Mouse (Mus musculus) stomach, postnatal 0 days (tissue): ENCODE data around the gene Otos. TPM values are rescaled to one million over a fixed set of nuclear protein-coding genes. Genes with fewer than 3 reads are reported as not detected.

Experiments used
- ATAC-seq: fragments of 200-750 bp; cut with Nextera tagmentation; 2 replicates; pipeline ENCODE4 v1.8.0; 2017; ENCODE audit not compliant: low FRiP score, low TSS enrichment
- DNase-seq: peaks from one replicate; pipeline ENCODE4 v3.0.0-alpha.2; 2016; ENCODE audit warnings: low spot score
- H3K27ac ChIP-seq: fragments of 300-500 bp; sonication (generic); replicated peaks from 2 replicates; pipeline ENCODE4 v1.5.1; 2014; ENCODE audit warnings: mild to moderate bottlenecking, control low read depth
- H3K27me3 ChIP-seq: fragments of 300-500 bp; sonication (generic); 2 replicates; pipeline ENCODE4 v1.6.1; 2014; ENCODE audit warnings: low read length; ENCODE audit not compliant: control insufficient read depth, insufficient read depth
- H3K36me3 ChIP-seq: fragments of 300-500 bp; sonication (generic); 2 replicates; pipeline ENCODE4 v1.6.1; 2014; ENCODE audit warnings: low read length, mixed read lengths; ENCODE audit not compliant: control insufficient read depth, insufficient read depth
- H3K4me1 ChIP-seq: fragments of 300-500 bp; sonication (generic); replicated peaks from 2 replicates; pipeline ENCODE4 v1.6.1; 2014; ENCODE audit warnings: antibody characterized with exemption; ENCODE audit not compliant: control insufficient read depth, insufficient read depth
- H3K4me2 ChIP-seq: fragments of 300-500 bp; sonication (generic); replicated peaks from 2 replicates; pipeline ENCODE4 v1.6.1; 2014; ENCODE audit warnings: low read depth, mild to moderate bottlenecking, control low read depth, moderate library complexity
- H3K4me3 ChIP-seq: fragments of 300-500 bp; sonication (generic); 2 replicates; pipeline ENCODE4 v1.5.1; 2014; ENCODE audit warnings: low read depth, low read length, control low read depth
- H3K9ac ChIP-seq: fragments of 300-500 bp; sonication (generic); 2 replicates; pipeline ENCODE4 v1.6.1; 2014; ENCODE audit warnings: mild to moderate bottlenecking, low read length, control low read depth, mixed read lengths
- H3K9me3 ChIP-seq: fragments of 300-500 bp; sonication (generic); 2 replicates; pipeline ENCODE4 v1.6.1; 2016; ENCODE audit warnings: low read length; ENCODE audit not compliant: control insufficient read depth
- CTCF ChIP-seq: IDR thresholded peaks from 2 replicates; pipeline ENCODE4 v1.5.1; 2016; ENCODE audit warnings: antibody characterized with exemption, low read depth, mild to moderate bottlenecking, moderate library complexity
- EP300 ChIP-seq: optimal IDR thresholded peaks from 2 replicates; pipeline ENCODE3; 2016; ENCODE audit warnings: antibody characterized with exemption
- WGBS: fragments of 180-500 bp; shearing (Covaris S2); extraction: QIAGEN DNeasy Blood & Tissue Kit; methylation state at CpG from one replicate; pipeline ENCODE4 v1.1.7; 2014; 5-methylcytosine and 5-hydroxymethylcytosine counted together
- polyA plus RNA-seq: library from polyadenylated mRNA; unstranded; fragments of >200 nt; fragmentation: Nextera tagmentation; extraction: Ambion mirVana; gene quantifications from 2 replicates; pipeline ENCODE4 v1.2.1, GENCODE M21; 2015

Otos gene
- polyA plus RNA-seq, 1 experiment from 2014 or later, result 0.18 TPM

DNA sequence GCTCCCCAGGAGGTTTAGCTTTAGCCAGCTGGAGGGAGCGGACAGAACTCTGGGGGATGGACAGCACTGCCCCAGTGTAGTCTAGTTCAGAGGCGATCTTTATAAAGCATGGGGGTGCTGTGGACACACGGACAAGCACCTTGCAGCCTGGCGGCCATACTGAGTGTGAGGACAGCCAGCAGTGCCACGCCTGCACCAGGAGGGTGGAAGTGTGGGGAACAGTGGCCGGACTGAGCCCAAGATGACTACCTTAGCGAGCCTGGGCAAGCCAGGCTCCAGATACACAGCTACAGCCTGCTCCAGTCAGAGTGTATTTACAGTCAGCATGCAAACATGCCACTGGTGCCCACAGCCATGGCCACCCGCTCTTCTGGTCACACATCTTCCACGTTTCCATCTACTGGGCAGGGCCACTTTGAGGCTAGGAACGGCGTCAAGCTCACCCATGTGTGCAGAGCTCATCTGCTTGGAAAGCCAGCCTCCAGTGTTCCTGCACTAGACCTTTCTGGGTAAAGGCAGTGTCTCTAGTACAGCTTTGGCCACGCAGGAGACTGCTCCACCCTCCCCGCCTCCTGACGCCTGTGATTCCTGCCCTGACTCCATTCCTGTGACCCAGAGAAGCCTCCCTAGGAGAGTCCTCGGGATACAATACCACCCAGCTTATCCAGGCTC lies 11.0 kb downstream of the Otos start:
- H3K9me3 ChIP-seq, result no peaks in the 10 kb centered on the region
- peaks cover 11% of the 10 kb centered on the region for H3K36me3 ChIP-seq
- TF ChIP-seq CTCF (no peak), EP300 (no peak)
- H3K27ac ChIP-seq, result no peak overlapping the region
- H3K4me1 ChIP-seq, result peaks cover 3% of the 10 kb centered on the region; the same call in 1 of the 2 replicates
- DNase-seq (no peak), ATAC-seq (no peak)
- H3K9ac ChIP-seq, result no peak overlapping the region
- no peak overlapping the region for H3K4me2 ChIP-seq
- WGBS, result 89% methylated on average over 15 of the region's 15 CpGs
- H3K27me3 ChIP-seq, result no peaks in the 10 kb centered on the region
- H3K4me3 ChIP-seq, result no peak overlapping the region

DNA sequence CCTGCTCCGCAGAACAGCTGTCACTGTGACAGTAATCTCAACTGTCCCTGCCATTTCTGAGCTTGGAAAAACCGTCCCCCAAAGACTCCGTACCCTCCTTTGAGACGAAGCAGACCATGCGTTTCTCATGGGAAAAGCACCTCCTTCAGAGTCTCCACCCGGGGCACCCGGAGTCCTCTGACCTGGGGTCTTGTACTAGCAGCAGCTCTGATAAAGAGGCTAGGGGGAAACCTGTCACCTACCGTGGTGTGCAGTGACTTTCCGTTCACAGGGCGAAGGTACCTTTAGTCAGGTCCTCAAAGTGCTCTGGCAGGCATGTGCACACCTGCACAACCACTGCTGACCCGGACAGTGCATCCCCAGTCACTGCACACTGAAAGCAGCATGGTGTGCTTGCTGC lies 12.0 kb downstream of the Otos start:
- H3K36me3 ChIP-seq, result peaks cover 11% of the 10 kb centered on the region
- DNase-seq (no peak), ATAC-seq (no peak)
- H3K9ac ChIP-seq, result no peak overlapping the region
- WGBS, result 91% methylated on average over 11 of the region's 11 CpGs
- no peak overlapping the region for H3K4me2 ChIP-seq
- no peak for TF ChIP-seq EP300
- TF ChIP-seq CTCF, result no peak
- no peak overlapping the region for H3K4me3 ChIP-seq
- H3K9me3 ChIP-seq, result no peaks in the 10 kb centered on the region
- H3K27ac ChIP-seq, result no peak overlapping the region
- H3K27me3 ChIP-seq, result no peaks in the 10 kb centered on the region
- peaks cover 3% of the 10 kb centered on the region; the same call in 1 of the 2 replicates for H3K4me1 ChIP-seq

DNA sequence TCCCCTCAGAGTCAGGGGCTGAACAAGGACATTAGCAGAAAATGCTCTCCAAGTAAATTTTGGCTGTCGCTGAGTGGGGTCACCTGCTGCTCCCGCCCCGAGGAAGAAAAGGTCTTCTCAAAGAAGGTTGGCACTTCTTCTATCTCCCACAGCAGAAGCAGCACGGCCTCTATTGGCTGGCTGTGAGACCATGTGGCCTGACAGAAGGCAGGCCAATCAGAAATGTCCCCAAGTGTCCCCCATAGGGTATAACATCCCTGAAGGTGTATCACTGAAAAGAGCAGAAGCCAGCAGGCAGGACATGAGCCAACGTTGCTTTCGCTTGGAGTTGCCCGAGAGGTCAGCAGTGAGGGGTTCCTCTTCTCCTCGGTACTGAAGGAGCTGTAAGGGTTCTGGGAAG lies 12.6 kb downstream of the Otos start:
- ATAC-seq (no peak), DNase-seq (no peak)
- Histone ChIP-seq H3K27ac (no peak overlapping the region), H3K4me1 (peaks cover 3% of the 10 kb centered on the region; the same call in 1 of the 2 replicates), H3K4me2 (no peak overlapping the region), H3K9ac (no peak overlapping the region), H3K36me3 (peaks cover 11% of the 10 kb centered on the region), H3K4me3 (no peak overlapping the region), H3K27me3 (no peaks in the 10 kb centered on the region), H3K9me3 (no peaks in the 10 kb centered on the region)
- 81% methylated on average over 8 of the region's 8 CpGs for WGBS
- no peak for TF ChIP-seq EP300
- TF ChIP-seq CTCF, result no peak

DNA sequence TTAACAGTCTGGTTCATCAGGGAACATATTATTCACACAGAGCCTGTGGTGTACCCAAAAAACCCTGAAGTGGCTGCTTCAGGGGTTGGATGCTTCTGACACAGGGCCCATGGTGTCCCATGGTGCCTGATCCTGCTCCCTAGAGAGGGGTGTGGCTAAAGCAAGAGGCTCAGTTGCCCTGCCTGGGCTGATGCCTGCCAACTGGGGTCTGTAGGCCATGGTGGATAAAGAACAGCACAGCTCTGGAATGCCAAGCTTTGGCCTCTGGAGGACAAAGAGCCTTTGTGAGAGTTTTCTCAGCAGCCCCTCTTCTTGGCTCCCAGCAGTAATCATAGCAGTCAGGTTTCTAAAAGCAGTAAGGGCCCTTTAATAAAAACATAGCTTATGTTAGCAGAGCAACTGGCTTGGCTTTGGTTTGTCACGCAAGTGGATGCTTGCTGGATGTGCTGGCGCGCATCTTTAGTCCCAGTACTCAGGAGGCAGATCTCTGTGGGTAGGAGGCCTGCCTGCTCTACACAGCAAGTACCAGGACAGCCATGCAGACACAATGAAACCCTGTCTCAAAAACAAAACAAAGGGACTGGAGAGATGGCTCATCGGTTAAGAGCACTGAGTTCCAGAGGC lies 13.6 kb downstream of the Otos start:
- 70% methylated on average over 4 of the region's 4 CpGs for WGBS
- no peak for ATAC-seq

DNA sequence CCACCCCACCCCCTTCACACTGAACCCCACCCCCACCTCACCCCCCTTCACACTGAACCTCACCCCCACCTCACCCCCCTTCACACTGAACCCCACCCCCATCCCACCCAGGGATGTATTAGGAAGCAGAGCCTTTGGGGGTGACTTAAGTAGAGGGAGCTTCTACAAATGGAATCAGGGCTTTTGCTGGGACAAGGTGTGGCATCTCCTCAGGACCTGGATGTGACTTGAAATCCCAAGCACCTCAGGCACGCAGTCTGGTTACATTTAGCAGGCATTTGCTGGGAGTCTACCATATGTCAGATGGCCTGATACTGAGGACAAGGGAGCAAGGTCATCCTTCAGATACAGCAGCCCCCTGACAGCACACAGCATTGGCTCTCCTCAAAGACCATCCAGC lies 14.1 kb downstream of the Otos start:
- 67% methylated on average over 1 of the region's 1 CpGs for WGBS
- H3K27me3 ChIP-seq, result no peaks in the 10 kb centered on the region

More for the DNA sequence above, 13.6 kb downstream of the Otos start:
- no peak overlapping the region for H3K4me2 ChIP-seq
- H3K9ac ChIP-seq, result no peak overlapping the region
- H3K4me1 ChIP-seq, result no peaks in the 10 kb centered on the region
- no peak for DNase-seq
- H3K36me3 ChIP-seq, result peaks cover 11% of the 10 kb centered on the region
- no peak for TF ChIP-seq EP300
- TF ChIP-seq CTCF, result no peak
- H3K4me3 ChIP-seq, result no peak overlapping the region
- H3K9me3 ChIP-seq, result no peaks in the 10 kb centered on the region
- H3K27me3 ChIP-seq, result no peaks in the 10 kb centered on the region
- H3K27ac ChIP-seq, result no peak overlapping the region

DNA sequence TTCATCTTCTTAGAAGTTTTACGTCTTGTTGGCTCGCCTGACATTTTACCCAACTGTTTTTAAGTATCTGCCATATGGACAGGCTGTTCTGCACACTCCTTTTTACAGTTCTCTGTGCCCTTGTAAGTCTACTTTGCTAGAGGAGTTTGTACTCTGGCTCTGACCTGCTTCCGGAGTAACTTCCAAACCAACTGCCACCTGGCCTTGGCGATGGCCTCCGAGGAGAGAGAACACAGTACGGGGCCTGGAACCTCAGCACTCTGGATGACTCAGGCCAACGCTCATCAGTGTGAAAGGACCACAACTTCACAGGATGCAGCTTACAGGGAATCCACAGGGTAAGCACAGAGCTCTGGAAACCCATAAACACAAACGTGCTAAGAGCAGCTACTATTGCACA lies 14.9 kb downstream of the Otos start:
- peaks cover 8% of the 10 kb centered on the region for H3K36me3 ChIP-seq
- no peaks in the 10 kb centered on the region for H3K9me3 ChIP-seq
- no peak overlapping the region for H3K4me3 ChIP-seq
- DNase-seq (no peak), ATAC-seq (no peak)
- no peaks in the 10 kb centered on the region for H3K27me3 ChIP-seq
- H3K4me2 ChIP-seq, result no peak overlapping the region
- H3K4me1 ChIP-seq, result no peaks in the 10 kb centered on the region
- H3K9ac ChIP-seq, result no peak overlapping the region
- H3K27ac ChIP-seq, result no peak overlapping the region
- TF ChIP-seq CTCF, result no peak
- TF ChIP-seq EP300, result no peak
- WGBS, result 84% methylated on average over 8 of the region's 8 CpGs

More for the DNA sequence above, 14.1 kb downstream of the Otos start:
- Histone ChIP-seq H3K9ac (no peak overlapping the region), H3K36me3 (peaks cover 11% of the 10 kb centered on the region), H3K4me3 (no peak overlapping the region), H3K4me2 (no peak overlapping the region), H3K9me3 (no peaks in the 10 kb centered on the region), H3K27ac (no peak overlapping the region), H3K4me1 (no peaks in the 10 kb centered on the region)
- ATAC-seq, result no peak
- TF ChIP-seq CTCF (no peak), EP300 (no peak)
- no peak for DNase-seq
